Mouse (Mus musculus) heart, postnatal 0 days (tissue): ENCODE data around the gene Eif4b. TPM values are rescaled to one million over a fixed set of nuclear protein-coding genes. Genes with fewer than 3 reads are reported as not detected.
A peak's percentile ranks its signal among the peaks of the same experiment; 100 is the strongest.

ENCODE experiments used
- ATAC-seq: fragments of 200-750 bp; cut with Nextera tagmentation; 2 replicates; pipeline ENCODE4 v1.8.0; 2017; ENCODE audit warnings: low read depth, moderate number of reproducible peaks, moderate library complexity; ENCODE audit not compliant: insufficient read depth
- DNase-seq: peaks from one replicate; pipeline ENCODE4 v3.0.0-alpha.2; 2016; ENCODE audit warnings: low spot score
- H3K27ac ChIP-seq: fragments of 300-500 bp; sonication (generic); 2 replicates; pipeline ENCODE4 v1.5.1; 2014; ENCODE audit warnings: low read depth, mild to moderate bottlenecking
- H3K27me3 ChIP-seq: fragments of 300-500 bp; sonication (generic); 2 replicates; pipeline ENCODE4 v1.6.1; 2014; ENCODE audit warnings: low read length, mixed read lengths; ENCODE audit not compliant: control insufficient read depth, insufficient read depth
- H3K36me3 ChIP-seq: fragments of 300-500 bp; sonication (generic); replicated peaks from 2 replicates; pipeline ENCODE4 v1.6.1; 2014; ENCODE audit warnings: low read length, mixed read lengths; ENCODE audit not compliant: control insufficient read depth, insufficient read depth
- H3K4me1 ChIP-seq: fragments of 300-500 bp; sonication (generic); 2 replicates; pipeline ENCODE4 v1.6.1; 2014; ENCODE audit warnings: antibody characterized with exemption; ENCODE audit not compliant: control insufficient read depth, insufficient read depth
- H3K4me2 ChIP-seq: fragments of 300-500 bp; sonication (generic); 2 replicates; pipeline ENCODE4 v1.6.1; 2014; ENCODE audit warnings: low read depth, mild to moderate bottlenecking, low read length, moderate library complexity
- H3K4me3 ChIP-seq: fragments of 300-500 bp; sonication (generic); 2 replicates; pipeline ENCODE4 v1.5.1; 2014; ENCODE audit warnings: low read depth, low read length
- H3K9ac ChIP-seq: fragments of 300-500 bp; sonication (generic); replicated peaks from 2 replicates; pipeline ENCODE4 v1.6.1; 2014; ENCODE audit warnings: low read depth, low read length, mixed read lengths
- H3K9me3 ChIP-seq: fragments of 300-500 bp; sonication (generic); replicated peaks from 2 replicates; pipeline ENCODE4 v1.6.1; 2016; ENCODE audit warnings: low read length; ENCODE audit not compliant: control insufficient read depth
- CTCF ChIP-seq: IDR thresholded peaks from 2 replicates; pipeline ENCODE4 v1.5.1; 2016; ENCODE audit warnings: antibody characterized with exemption, control low read depth, low read depth
- EP300 ChIP-seq: IDR thresholded peaks from 2 replicates; pipeline ENCODE4 v1.6.1; 2016; ENCODE audit warnings: antibody characterized with exemption, low read depth
- WGBS: fragments of 180-500 bp; shearing (Covaris S2); extraction: QIAGEN DNeasy Blood & Tissue Kit; methylation state at CpG from one replicate; pipeline ENCODE4 v1.1.7; 2014; 5-methylcytosine and 5-hydroxymethylcytosine counted together
- polyA plus RNA-seq: library from polyadenylated mRNA; unstranded; fragments of >200 nt; fragmentation: Nextera tagmentation; extraction: Ambion mirVana; gene quantifications from 2 replicates; pipeline ENCODE4 v1.2.1, GENCODE M21; 2015
- total RNA-seq: library from RNA; depleted of rRNA; stranded (reverse); fragments of >200 nt; gene quantifications from 2 replicates; pipeline ENCODE4 v1.2.3, GENCODE M21; 2014; ENCODE audit warnings: low replicate concordance; rRNA removed

Eif4b gene
- total RNA-seq: 109 and 110 TPM in 2 replicates
- 40.6 and 46.0 TPM in 2 replicates for polyA plus RNA-seq

- Histone ChIP-seq H3K4me2 (peak within 1 kb of the TSS; percentile 81), H3K27me3 (no peaks in the 10 kb centered on the region), H3K36me3 (no peaks in the 10 kb centered on the region), H3K4me3 (peak within 1 kb of the TSS; percentile 77), H3K9ac (peak within 1 kb of the TSS; percentile 84), H3K27ac (peak within 1 kb of the TSS; percentile 89), H3K4me1 (peaks cover 17% of the 10 kb centered on the region; the same call in 1 of the 2 replicates), H3K9me3 (no peaks in the 10 kb centered on the region)
- under 1% methylated on average over 58 of the region's 58 CpGs for WGBS
- peak; percentile 99 for DNase-seq
- TF ChIP-seq CTCF (peak; percentile 16; the same call in 1 of the 2 replicates), EP300 (peak; percentile 90; the same call in 1 of the 2 replicates)
- ATAC-seq: peak; percentile 94
Observed at GRCm38 (mm10) chr15:102073559-102074069, at the start of gene Eif4b. Eif4b (plus strand) TSS chr15:102073773.

GRCm38 (mm10) chr15:102023888-102024287, 49.7 kb upstream of the Eif4b start:
- Histone ChIP-seq H3K27me3 (peaks cover 9% of the 10 kb centered on the region; the same call in 1 of the 2 replicates), H3K9ac (no peak overlapping the region), H3K36me3 (no peaks in the 10 kb centered on the region), H3K4me3 (no peak overlapping the region), H3K27ac (peak overlapping the region; percentile 32; the same call in 1 of the 2 replicates), H3K4me1 (peaks cover 15% of the 10 kb centered on the region), H3K9me3 (no peaks in the 10 kb centered on the region), H3K4me2 (no peak overlapping the region)
- no peak for ATAC-seq
- 33% methylated on average over 8 of the region's 8 CpGs for WGBS
- peak; percentile 49 for DNase-seq
- no peak for TF ChIP-seq EP300
- TF ChIP-seq CTCF: no peak

GRCm38 (mm10) chr15:102025136-102025872, 48.3 kb upstream of the Eif4b start:
- peak overlapping the region; percentile 52 for H3K4me2 ChIP-seq
- H3K36me3 ChIP-seq: no peaks in the 10 kb centered on the region
- no peak overlapping the region for H3K27ac ChIP-seq
- peaks cover 15% of the 10 kb centered on the region for H3K4me1 ChIP-seq
- DNase-seq (no peak), ATAC-seq (peak; percentile 13; the same call in 1 of the 2 replicates)
- peaks cover 9% of the 10 kb centered on the region; the same call in 1 of the 2 replicates for H3K27me3 ChIP-seq
- no peak for TF ChIP-seq EP300
- TF ChIP-seq CTCF: no peak
- WGBS: 16% methylated on average over 22 of the region's 22 CpGs
- peak overlapping the region; percentile 33; the same call in 1 of the 2 replicates for H3K9ac ChIP-seq
- no peaks in the 10 kb centered on the region for H3K9me3 ChIP-seq
- peak overlapping the region; percentile 29 for H3K4me3 ChIP-seq

- Histone ChIP-seq H3K27ac (no peak overlapping the region), H3K4me1 (peaks cover 15% of the 10 kb centered on the region), H3K9me3 (no peaks in the 10 kb centered on the region), H3K9ac (no peak overlapping the region), H3K27me3 (peaks cover 9% of the 10 kb centered on the region; the same call in 1 of the 2 replicates), H3K36me3 (no peaks in the 10 kb centered on the region), H3K4me2 (peak overlapping the region; percentile 52; the same call in 1 of the 2 replicates), H3K4me3 (no peak overlapping the region)
- no peak for TF ChIP-seq EP300
- TF ChIP-seq CTCF: no peak
- WGBS: 44% methylated on average over 12 of the region's 12 CpGs
- DNase-seq: no peak
- ATAC-seq: no peak
Observed at GRCm38 (mm10) chr15:102026430-102026829, 47.1 kb upstream of the Eif4b start.

DNA sequence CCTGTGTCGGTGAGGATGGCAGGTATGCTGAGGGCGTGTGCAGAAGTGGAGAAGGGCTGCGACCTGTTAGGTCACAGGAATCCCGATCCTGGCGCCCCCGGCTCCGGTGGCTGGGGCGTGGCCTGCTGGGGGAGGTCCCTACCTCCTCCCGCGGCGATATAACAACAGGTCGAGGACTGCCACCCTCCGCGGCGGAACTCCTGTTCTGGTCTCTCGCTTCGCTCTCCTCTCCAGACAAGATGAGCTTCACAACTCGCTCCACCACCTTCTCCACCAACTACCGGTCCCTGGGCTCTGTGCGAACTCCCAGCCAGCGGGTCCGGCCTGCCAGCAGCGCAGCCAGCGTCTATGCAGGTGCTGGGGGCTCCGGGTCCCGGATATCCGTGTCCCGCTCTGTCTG, 45.5 kb upstream of the Eif4b start, which contains the start of gene Krt18:
Krt18 (plus strand) TSS at position 141 of the 400 bp plus-strand sequence.
- no peaks in the 10 kb centered on the region for H3K9me3 ChIP-seq
- peak within 1 kb of the TSS; percentile 61 for H3K4me2 ChIP-seq
- peak within 1 kb of the TSS; percentile 48; the same call in 1 of the 2 replicates for H3K9ac ChIP-seq
- H3K27me3 ChIP-seq: peaks cover 9% of the 10 kb centered on the region; the same call in 1 of the 2 replicates
- peak within 1 kb of the TSS; percentile 38 for H3K4me3 ChIP-seq
- H3K27ac ChIP-seq: no peak within 1 kb of the TSS
- H3K36me3 ChIP-seq: no peaks in the 10 kb centered on the region
- ATAC-seq (0 out of 2 replicates have a peak, but pooled peaks have one; percentile 10), DNase-seq (no peak)
- 4% methylated on average over 28 of the region's 28 CpGs for WGBS
- peaks cover 15% of the 10 kb centered on the region for H3K4me1 ChIP-seq
- TF ChIP-seq EP300 (no peak), CTCF (no peak)
